Mouse (Mus musculus) ES-E14 (cell line): ENCODE measurements around the gene Smoc1.

Experiments
- HCFC1 ChIP-seq: IDR thresholded peaks from 2 replicates; pipeline ENCODE4 v1.6.1; 2012; ENCODE audit warnings: low read length, inconsistent platforms, borderline replicate concordance; ENCODE audit not compliant: insufficient read depth
- MAFK ChIP-seq: IDR thresholded peaks from 2 replicates; pipeline ENCODE4 v1.6.1; 2014; ENCODE audit warnings: mild to moderate bottlenecking, low read depth, low read length, inconsistent platforms; ENCODE audit not compliant: insufficient read depth
- ZC3H11A ChIP-seq: IDR thresholded peaks from 2 replicates; pipeline ENCODE4 v1.6.1; 2012; ENCODE audit warnings: low read depth, mild to moderate bottlenecking, inconsistent platforms, low read length, borderline replicate concordance

- TF ChIP-seq MAFK (no peak), ZC3H11A (no peak), HCFC1 (no peak)
Measured at GRCm38 (mm10) chr12:81163566-81163965, 137.0 kb downstream of the Smoc1 start.
